Mouse (Mus musculus) olfactory bulb, adult 2 months (tissue): ENCODE measurements around the gene Tns2.

Source experiments
- CTCF ChIP-seq: fragments of 200-500 bp; IDR thresholded peaks from 2 replicates; pipeline ENCODE4 v1.5.1; 2012; ENCODE audit warnings: low read depth, mild to moderate bottlenecking, low read length, moderate library complexity; ENCODE audit not compliant: insufficient read depth
- POLR2A ChIP-seq: fragments of 200-500 bp; IDR thresholded peaks from 2 replicates; pipeline ENCODE4 v1.6.1; 2012; ENCODE audit warnings: mild to moderate bottlenecking, low read depth, low read length, moderate library complexity; ENCODE audit not compliant: insufficient read depth

- TF ChIP-seq CTCF (no peak), POLR2A (no peak)
Observed at GRCm38 (mm10) chr15:102144274-102144711, 44.1 kb downstream of the Tns2 start, which contains the start of gene Igfbp6.
